ENCODE assay signal across 8 mouse cellular contexts in the genomic region with DNA sequence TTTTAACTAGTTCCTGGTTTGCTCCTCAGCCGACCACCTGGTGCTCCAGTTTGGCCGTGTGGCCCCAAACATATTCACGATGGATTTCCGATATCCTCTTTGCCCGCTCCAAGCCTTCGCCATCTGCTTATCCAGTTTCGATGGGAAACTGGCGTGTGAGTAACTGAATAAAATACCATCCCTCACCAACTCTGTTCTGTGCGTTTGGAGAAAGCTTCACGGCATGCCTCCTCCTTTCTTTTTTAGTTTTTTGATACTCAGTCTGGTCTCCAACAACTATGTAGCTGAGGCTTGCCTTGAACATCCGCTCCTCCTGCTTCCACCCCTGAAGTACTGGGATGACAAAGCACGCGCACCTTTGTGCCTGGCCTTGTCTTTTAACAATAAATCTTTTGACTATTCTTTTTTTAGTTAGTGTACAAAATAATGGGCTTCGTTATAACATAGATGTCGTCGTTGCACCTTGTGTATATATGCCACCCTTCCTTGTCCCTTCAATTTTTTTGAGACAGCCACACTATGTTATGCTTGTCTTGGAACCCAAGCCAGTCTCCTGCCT. TPM values are rescaled to one million over a fixed set of nuclear protein-coding genes. Genes with fewer than 3 reads are reported as not detected.
DNase-seq lines count a peak whose midpoint lies in the region; ATAC-seq and TF ChIP-seq lines count a peak whose summit lies in the region.

No protein-coding gene starts in this region.

- H3K9ac ChIP-seq in embryonic facial prominence, embryonic 13.5 days: peak overlapping the region; percentile 73; the same call in 1 of the 2 replicates
- H3K9ac ChIP-seq in intestine, embryonic 14.5 days (ENCODE audit: low read length): 0 out of 2 replicates have a peak overlapping the region, but pooled peaks have one; percentile 58

- TF ChIP-seq CTCF in layer of hippocampus, adult 2 months (conservative IDR thresholded peaks at IDR 0.05): no peak

- H3K27me3 ChIP-seq in embryonic facial prominence, embryonic 13.5 days: no peaks in the 10 kb centered on the region
- H3K27me3 ChIP-seq in intestine, embryonic 14.5 days (replicated peaks; ENCODE audit: control insufficient read depth, insufficient read depth, low read length): no peaks in the 10 kb centered on the region

- H3K36me3 ChIP-seq in embryonic facial prominence, embryonic 13.5 days: peaks cover 17% of the 10 kb centered on the region
- peaks cover 9% of the 10 kb centered on the region; the same call in 1 of the 2 replicates for H3K36me3 ChIP-seq in intestine, embryonic 14.5 days (ENCODE audit: control insufficient read depth, insufficient read depth, low read length)

- H3K4me3 ChIP-seq in layer of hippocampus, adult 2 months: peak overlapping the region; percentile 73
- H3K4me3 ChIP-seq in embryonic facial prominence, embryonic 13.5 days: peak overlapping the region; percentile 51
- H3K4me3 ChIP-seq in intestine, embryonic 14.5 days (ENCODE audit: low read depth, low read length): peak overlapping the region; percentile 50

- DNase-seq in layer of hippocampus, adult 2 months (ENCODE audit: low spot score in 2 of 2): no peak
- DNase-seq in layer of hippocampus, postnatal 14 days (ENCODE audit: low spot score in 2 of 2): no peak
- DNase-seq in intestine, embryonic 14.5 days (ENCODE audit: low spot score): no peak
- DNase-seq in naive thymus-derived CD4-positive, alpha-beta T cell, adult 2 months (ENCODE audit: low read depth): peak; percentile 55
- no peak for DNase-seq in adrenal gland, adult (ENCODE audit: inconsistent age in 2 of 2, low spot score in 1 of 2)
- no peak for DNase-seq in frontal cortex, adult 2 months (ENCODE audit: extremely low spot score in 1 of 2, low spot score in 1 of 2)

- H3K4me1 ChIP-seq in embryonic facial prominence, embryonic 13.5 days: peaks cover 36% of the 10 kb centered on the region
- peaks cover 32% of the 10 kb centered on the region for H3K4me1 ChIP-seq in intestine, embryonic 14.5 days (replicated peaks; ENCODE audit: control insufficient read depth, insufficient read depth, low read length)

- ATAC-seq in embryonic facial prominence, embryonic 13.5 days (ENCODE audit: insufficient number of reproducible peaks, insufficient read depth, low FRiP score, low TSS enrichment, low read depth): no peak
- no peak for ATAC-seq in intestine, embryonic 14.5 days (replicated peaks; ENCODE audit: low FRiP score, low TSS enrichment, low read depth)
- no peak for ATAC-seq in erythroid progenitor cell, adult 5-6 weeks (replicated peaks; ENCODE audit: low FRiP score, poor library complexity, severe bottlenecking)

- peak overlapping the region; percentile 88 for H3K27ac ChIP-seq in layer of hippocampus, adult 2 months
- H3K27ac ChIP-seq in embryonic facial prominence, embryonic 13.5 days: peak overlapping the region; percentile 92
- peak overlapping the region; percentile 86; the same call in 1 of the 2 replicates for H3K27ac ChIP-seq in intestine, embryonic 14.5 days (ENCODE audit: low read depth)

- WGBS in embryonic facial prominence, embryonic 13.5 days: 53% methylated on average over 16 of the region's 16 CpGs
- 57% methylated on average over 16 of the region's 16 CpGs for WGBS in intestine, embryonic 14.5 days

- peak overlapping the region; percentile 61 for H3K4me2 ChIP-seq in embryonic facial prominence, embryonic 13.5 days
- H3K4me2 ChIP-seq in intestine, embryonic 14.5 days (ENCODE audit: low read length): peak overlapping the region; percentile 50

- no peaks in the 10 kb centered on the region for H3K9me3 ChIP-seq in embryonic facial prominence, embryonic 13.5 days
- H3K9me3 ChIP-seq in intestine, embryonic 14.5 days (ENCODE audit: control insufficient read depth, low read length): no peaks in the 10 kb centered on the region

RNA-seq across cellular contexts. Expression of a gene that starts 3.8 kb away (rescaled TPM):
- total RNA-seq in layer of hippocampus, adult 2 months (2021): 10 to 100 TPM; 19.0 to 25.8 TPM
- total RNA-seq in layer of hippocampus, postnatal 14 days (2021): 10 to 100 TPM; 27.8 to 29.5 TPM
- polyA plus RNA-seq in embryonic facial prominence, embryonic 13.5 days (2015; fragmentation: Nextera tagmentation; extraction: Ambion mirVana): 22.9 and 23.0 TPM in 2 replicates
- 14.7 and 15.0 TPM in 2 replicates for polyA plus RNA-seq in intestine, embryonic 14.5 days (2014; fragmentation: Nextera tagmentation; extraction: Ambion mirVana)
- polyA plus RNA-seq in frontal cortex, adult 2 months (2012; rRNA removed): 19.9 and 20.3 TPM in 2 replicates
- total RNA-seq in erythroid progenitor cell, adult 5-6 weeks (2015; ENCODE audit: low replicate concordance): 814 and 867 TPM in 2 replicates
- 569 and 633 TPM in 2 replicates for total RNA-seq in erythroid progenitor cell, adult 5-6 weeks (2017; ENCODE audit: low replicate concordance)

RNA-seq across cellular contexts. Expression of a gene that starts 3.9 kb away (rescaled TPM):
- under 1 TPM; 0.52 to 0.79 TPM for total RNA-seq in layer of hippocampus, adult 2 months (2021)
- total RNA-seq in layer of hippocampus, postnatal 14 days (2021): 1 to 10 TPM in 1 of 2 experiments, under 1 TPM in 1; 0.83 to 1.5 TPM
- polyA plus RNA-seq in embryonic facial prominence, embryonic 13.5 days (2015; fragmentation: Nextera tagmentation; extraction: Ambion mirVana): 2.9 and 3.8 TPM in 2 replicates
- 0.97 and 1.5 TPM in 2 replicates for polyA plus RNA-seq in intestine, embryonic 14.5 days (2014; fragmentation: Nextera tagmentation; extraction: Ambion mirVana)
- 5.4 and 8.5 TPM in 2 replicates for polyA plus RNA-seq in frontal cortex, adult 2 months (2012; rRNA removed)
- total RNA-seq in erythroid progenitor cell, adult 5-6 weeks (2015; ENCODE audit: low replicate concordance): 7.2 TPM in 1 of 2 replicates, not detected in the other
- 0.08 and 0.90 TPM in 2 replicates for total RNA-seq in erythroid progenitor cell, adult 5-6 weeks (2017; ENCODE audit: low replicate concordance)

RNA-seq across cellular contexts. Expression of a gene that starts 12.1 kb away (rescaled TPM):
- 10 to 100 TPM; 97.6 to 98.2 TPM for total RNA-seq in layer of hippocampus, adult 2 months (2021)
- 100 to 1,000 TPM in 1 of 2 experiments, 10 to 100 TPM in 1; 97.1 to 109 TPM for total RNA-seq in layer of hippocampus, postnatal 14 days (2021)
- 198 and 206 TPM in 2 replicates for polyA plus RNA-seq in embryonic facial prominence, embryonic 13.5 days (2015; fragmentation: Nextera tagmentation; extraction: Ambion mirVana)
- polyA plus RNA-seq in intestine, embryonic 14.5 days (2014; fragmentation: Nextera tagmentation; extraction: Ambion mirVana): 192 and 204 TPM in 2 replicates
- 88.5 and 103 TPM in 2 replicates for polyA plus RNA-seq in frontal cortex, adult 2 months (2012; rRNA removed)
- total RNA-seq in erythroid progenitor cell, adult 5-6 weeks (2015; ENCODE audit: low replicate concordance): 164 and 168 TPM in 2 replicates
- 789 and 905 TPM in 2 replicates for total RNA-seq in erythroid progenitor cell, adult 5-6 weeks (2017; ENCODE audit: low replicate concordance)

RNA-seq across cellular contexts. Expression of a gene that starts 32.4 kb away (rescaled TPM):
- total RNA-seq in layer of hippocampus, adult 2 months (2021): not detected
- not detected for total RNA-seq in layer of hippocampus, postnatal 14 days (2021)
- polyA plus RNA-seq in embryonic facial prominence, embryonic 13.5 days (2015; fragmentation: Nextera tagmentation; extraction: Ambion mirVana): 0.25 and 0.83 TPM in 2 replicates
- 2.3 and 2.5 TPM in 2 replicates for polyA plus RNA-seq in intestine, embryonic 14.5 days (2014; fragmentation: Nextera tagmentation; extraction: Ambion mirVana)
- 0.34 and 0.53 TPM in 2 replicates for polyA plus RNA-seq in frontal cortex, adult 2 months (2012; rRNA removed)
- total RNA-seq in erythroid progenitor cell, adult 5-6 weeks (2015; ENCODE audit: low replicate concordance): not detected in 2 replicates
- not detected in 2 replicates for total RNA-seq in erythroid progenitor cell, adult 5-6 weeks (2017; ENCODE audit: low replicate concordance)

RNA-seq across cellular contexts. Expression of a gene that starts 33.7 kb away (rescaled TPM):
- total RNA-seq in layer of hippocampus, adult 2 months (2021): 1 to 10 TPM; 4.3 to 4.4 TPM
- 1 to 10 TPM; 2.8 TPM for total RNA-seq in layer of hippocampus, postnatal 14 days (2021)
- 4.5 TPM in 2 replicates for polyA plus RNA-seq in embryonic facial prominence, embryonic 13.5 days (2015; fragmentation: Nextera tagmentation; extraction: Ambion mirVana)
- 2.9 and 3.5 TPM in 2 replicates for polyA plus RNA-seq in intestine, embryonic 14.5 days (2014; fragmentation: Nextera tagmentation; extraction: Ambion mirVana)
- 8.0 and 8.8 TPM in 2 replicates for polyA plus RNA-seq in frontal cortex, adult 2 months (2012; rRNA removed)
- 0.42 and 3.6 TPM in 2 replicates for total RNA-seq in erythroid progenitor cell, adult 5-6 weeks (2015; ENCODE audit: low replicate concordance)
- total RNA-seq in erythroid progenitor cell, adult 5-6 weeks (2017; ENCODE audit: low replicate concordance): 1.0 and 1.6 TPM in 2 replicates

Comparison
In these comparisons a context has a peak if more than half of its experiments do, and no peak if none do; other contexts are left out.
1. RNA of a gene that starts 3.8 kb away (total RNA-seq): 569 to 867 TPM in erythroid progenitor cell, adult 5-6 weeks; 27.8 to 29.5 TPM in layer of hippocampus, postnatal 14 days and 19.0 to 25.8 TPM in layer of hippocampus, adult 2 months; every median in the first group is over 10 times any median in the second.
2. Peak in every context shown above with its lines, with median percentiles within 50 percentile points of each other: H3K27ac ChIP-seq and H3K4me3 ChIP-seq.